Mouse (Mus musculus) T-helper 1 cell (primary cell): ENCODE results near the gene Prmt8.

Experiments used
- in situ Hi-C: fragments of 300-600 bp; cut with MboI, MseI; formaldehyde crosslinking; loops from one replicate; pipeline ENCODE4 v1.15.1; 2025; ENCODE audit warnings: high pct_unique_total_duplicates

Prmt8 gene

GRCm38 (mm10) chr6:127669313-127669712 lies 100.0 kb downstream of the Prmt8 start:
- in situ Hi-C loops: loop anchor here (25.0 kb wide), 1 partner anchor 1443 kb away; the partner anchor contains the start of gene Clec2e

- in situ Hi-C loops: loop anchor here (25.0 kb wide), 1 partner anchor 1449 kb away; the partner anchor contains the start of gene Clec2e
These were observed 106.0 kb downstream of the Prmt8 start for GRCm38 (mm10) chr6:127663263-127663662.

- in situ Hi-C loops: loop anchor here (25.0 kb wide), 1 partner anchor 1450 kb away; the partner anchor contains the start of gene Clec2e
These were observed 107.5 kb downstream of the Prmt8 start for GRCm38 (mm10) chr6:127661717-127662292.

GRCm38 (mm10) chr6:127659966-127660365 lies 109.3 kb downstream of the Prmt8 start:
- in situ Hi-C loops: loop anchor here (25.0 kb wide), 1 partner anchor 1452 kb away; the partner anchor contains the start of gene Clec2e

GRCm38 (mm10) chr6:127659472-127659871 lies 109.8 kb downstream of the Prmt8 start:
- in situ Hi-C loops: loop anchor here (25.0 kb wide), 1 partner anchor 1453 kb away; the partner anchor contains the start of gene Clec2e

- in situ Hi-C loops: loop anchor here (25.0 kb wide), 1 partner anchor 1455 kb away; the partner anchor contains the start of gene Clec2e
These were observed 112.1 kb downstream of the Prmt8 start for GRCm38 (mm10) chr6:127657152-127657551.

- in situ Hi-C loops: loop anchor here (25.0 kb wide), 1 partner anchor 1456 kb away; the partner anchor contains the start of gene Clec2e
These were observed 113.3 kb downstream of the Prmt8 start for GRCm38 (mm10) chr6:127655988-127656387.

- in situ Hi-C loops: no loop called here
These were observed 128.0 kb downstream of the Prmt8 start for GRCm38 (mm10) chr6:127641077-127641801.
